Mouse (Mus musculus) limb, embryonic 15.5 days (tissue): ENCODE data around the gene Cenpj. TPM values are rescaled to one million over a fixed set of nuclear protein-coding genes. Genes with fewer than 3 reads are reported as not detected.

Source experiments
- ATAC-seq: fragments of 200-750 bp; cut with Nextera tagmentation; 2 replicates; pipeline ENCODE4 v1.8.0; 2017; ENCODE audit warnings: low read depth, moderate TSS enrichment; ENCODE audit not compliant: insufficient number of reproducible peaks, low FRiP score, low TSS enrichment
- H3K27ac ChIP-seq: fragments of 300-500 bp; sonication (generic); 2 replicates; pipeline ENCODE4 v1.5.1; 2015; ENCODE audit warnings: moderate library complexity, mild to moderate bottlenecking, inconsistent platforms
- H3K27me3 ChIP-seq: fragments of 300-500 bp; sonication (generic); 2 replicates; pipeline ENCODE4 v1.6.1; 2015; ENCODE audit warnings: inconsistent platforms
- H3K36me3 ChIP-seq: fragments of 300-500 bp; sonication (generic); 2 replicates; pipeline ENCODE4 v1.6.1; 2015; ENCODE audit warnings: inconsistent platforms
- H3K4me1 ChIP-seq: fragments of 300-500 bp; sonication (generic); 2 replicates; pipeline ENCODE4 v1.6.1; 2015; ENCODE audit warnings: inconsistent platforms
- H3K4me2 ChIP-seq: fragments of 300-500 bp; sonication (generic); 2 replicates; pipeline ENCODE4 v1.6.1; 2015; ENCODE audit warnings: mild to moderate bottlenecking, inconsistent platforms
- H3K4me3 ChIP-seq: fragments of 300-500 bp; sonication (generic); 2 replicates; pipeline ENCODE4 v1.5.1; 2015; ENCODE audit warnings: mild to moderate bottlenecking, inconsistent platforms
- H3K9ac ChIP-seq: fragments of 300-500 bp; sonication (generic); 2 replicates; pipeline ENCODE4 v1.6.1; 2015; ENCODE audit warnings: inconsistent platforms
- H3K9me3 ChIP-seq: fragments of 300-500 bp; sonication (generic); 2 replicates; pipeline ENCODE4 v1.6.1; 2016; ENCODE audit warnings: inconsistent platforms
- WGBS: fragments of 180-500 bp; shearing (Covaris S2); methylation state at CpG from one replicate; pipeline ENCODE4 v1.1.7; 2015; 5-methylcytosine and 5-hydroxymethylcytosine counted together
- polyA plus RNA-seq: library from polyadenylated mRNA; unstranded; fragments of >200 nt; fragmentation: Nextera tagmentation; extraction: Ambion mirVana; gene quantifications from 2 replicates; pipeline ENCODE4 v1.2.1, GENCODE M21; 2015

Gene Cenpj
- polyA plus RNA-seq, 1 experiment from 2014 or later = 7.9 TPM

DNA sequence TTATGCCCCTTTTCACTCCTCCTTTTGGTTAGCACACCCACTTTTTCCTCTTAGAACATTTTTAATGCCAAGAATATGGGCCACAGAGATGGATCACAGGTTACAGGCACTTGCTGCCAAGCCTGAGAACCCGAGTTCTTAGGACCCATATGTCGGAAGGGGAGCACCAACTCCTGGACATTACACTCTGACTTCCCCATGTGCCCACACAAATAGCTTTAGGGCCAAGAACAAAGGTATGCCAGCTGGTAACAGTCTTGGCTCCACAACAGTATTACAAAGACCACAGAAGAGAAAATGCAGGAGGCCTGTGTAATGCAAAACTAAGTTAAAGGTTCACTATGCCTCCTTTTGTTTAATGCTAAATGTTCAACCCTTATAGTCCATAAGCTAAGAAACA lies 44.4 kb downstream of the Cenpj start:
- Histone ChIP-seq H3K4me3 (no peak overlapping the region), H3K4me1 (no peaks in the 10 kb centered on the region)

DNA sequence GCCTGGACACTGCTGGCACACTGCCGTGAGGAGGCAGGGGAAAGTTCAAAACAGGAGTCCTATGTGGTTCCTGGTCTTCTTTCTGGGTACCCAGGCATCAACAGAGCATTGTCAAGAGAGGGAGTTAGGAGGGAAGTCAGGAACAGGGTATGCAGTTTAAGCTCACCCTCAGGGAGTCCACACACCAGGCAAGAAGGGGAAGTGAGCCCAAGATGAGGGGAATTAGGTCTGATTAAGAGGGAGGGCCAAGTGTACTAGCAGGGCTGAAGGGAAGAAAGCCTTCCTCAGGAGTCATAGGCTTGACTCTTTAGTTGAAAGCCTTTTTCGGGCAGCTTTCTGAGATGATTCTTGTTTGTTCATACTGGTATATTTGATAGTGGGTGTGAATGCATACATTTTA lies 60.5 kb downstream of the Cenpj start:
- Histone ChIP-seq H3K9me3 (no peaks in the 10 kb centered on the region), H3K9ac (no peak overlapping the region), H3K4me1 (no peaks in the 10 kb centered on the region), H3K27ac (no peak overlapping the region), H3K27me3 (no peaks in the 10 kb centered on the region), H3K4me2 (no peak overlapping the region), H3K4me3 (no peak overlapping the region), H3K36me3 (no peaks in the 10 kb centered on the region)
- WGBS = 82% methylated on average over 2 of the region's 2 CpGs
- ATAC-seq = no peak

More for the DNA sequence above, 44.4 kb downstream of the Cenpj start:
- no peak for ATAC-seq
- no peaks in the 10 kb centered on the region for H3K27me3 ChIP-seq
- no peak overlapping the region for H3K9ac ChIP-seq
- 83% methylated on average over 2 of the region's 2 CpGs for WGBS
- H3K4me2 ChIP-seq = no peak overlapping the region
- H3K36me3 ChIP-seq = peaks cover 23% of the 10 kb centered on the region; the same call in 1 of the 2 replicates
- no peaks in the 10 kb centered on the region for H3K9me3 ChIP-seq
- H3K27ac ChIP-seq = no peak overlapping the region

DNA sequence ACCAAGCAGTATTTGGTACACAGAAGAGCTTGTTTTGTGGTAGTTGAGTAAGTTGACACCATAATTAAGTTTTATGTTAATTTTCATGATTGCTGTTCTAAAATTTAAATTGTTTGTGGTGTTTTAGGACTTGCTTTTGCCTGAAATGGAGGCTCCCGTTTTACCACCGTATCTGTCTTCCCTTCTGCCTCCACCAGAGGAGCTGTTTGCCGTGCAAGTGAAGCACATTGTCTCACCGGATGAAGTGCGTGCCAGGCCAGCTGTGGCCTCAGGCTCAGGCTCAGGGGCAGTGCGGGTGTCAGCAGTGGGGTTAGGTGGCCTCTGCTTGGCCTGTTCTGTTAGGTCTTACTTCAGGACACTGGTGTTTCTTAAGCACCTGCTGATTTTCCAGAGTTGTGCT lies 63.1 kb downstream of the Cenpj start:
- no peaks in the 10 kb centered on the region for H3K27me3 ChIP-seq
- H3K4me2 ChIP-seq = no peak overlapping the region
- WGBS = 32% methylated on average over 6 of the region's 6 CpGs
- no peaks in the 10 kb centered on the region for H3K4me1 ChIP-seq
- no peak for ATAC-seq
- no peak overlapping the region for H3K4me3 ChIP-seq
- no peaks in the 10 kb centered on the region for H3K36me3 ChIP-seq
- H3K9me3 ChIP-seq = no peaks in the 10 kb centered on the region
- no peak overlapping the region for H3K27ac ChIP-seq
- H3K9ac ChIP-seq = no peak overlapping the region

DNA sequence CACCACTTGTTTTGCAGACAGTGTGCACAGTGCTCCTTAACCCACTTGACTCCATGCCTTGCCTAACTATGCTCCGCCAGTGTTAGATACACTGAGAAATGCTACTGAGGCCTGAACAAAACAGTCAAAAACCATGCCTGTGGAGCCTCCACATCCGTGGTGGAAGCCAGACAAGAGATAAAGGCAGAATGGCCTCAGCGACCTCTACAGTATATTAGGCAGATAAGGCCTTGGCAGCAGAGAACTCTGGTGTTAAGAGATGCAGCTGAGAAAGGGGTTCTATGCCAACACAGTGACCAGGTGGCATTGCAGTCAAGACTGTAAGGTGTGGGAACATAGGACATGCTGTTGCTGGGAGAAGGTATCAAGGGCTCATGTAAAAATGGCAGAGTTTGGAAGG lies 68.5 kb downstream of the Cenpj start:
- Histone ChIP-seq H3K27me3 (no peaks in the 10 kb centered on the region), H3K9ac (no peak overlapping the region), H3K36me3 (no peaks in the 10 kb centered on the region), H3K27ac (no peak overlapping the region), H3K9me3 (no peaks in the 10 kb centered on the region), H3K4me1 (no peaks in the 10 kb centered on the region), H3K4me2 (no peak overlapping the region), H3K4me3 (no peak overlapping the region)
- no peak for ATAC-seq
- 72% methylated on average over 3 of the region's 3 CpGs for WGBS

DNA sequence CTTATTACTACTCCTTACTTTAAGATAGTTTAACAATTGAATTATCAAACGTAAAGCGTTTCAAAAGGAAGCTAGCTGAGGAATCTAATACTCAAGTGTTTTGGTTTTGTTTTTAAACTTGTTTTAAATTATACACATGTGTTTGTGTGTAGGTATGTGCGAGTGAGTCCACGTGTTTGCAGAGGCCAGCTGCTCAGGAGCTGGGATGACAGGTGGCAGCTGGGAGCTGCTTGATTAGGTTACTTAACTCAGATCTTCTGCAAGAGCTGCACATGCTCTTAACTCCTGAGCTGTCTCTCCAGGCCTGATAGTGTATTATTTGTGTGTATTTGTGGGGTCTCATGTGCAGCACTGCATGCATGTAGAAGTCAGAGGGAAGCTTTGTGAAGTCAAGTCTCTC lies 72.8 kb downstream of the Cenpj start:
- no peak for ATAC-seq
- H3K27ac ChIP-seq = no peak overlapping the region
- H3K4me2 ChIP-seq = no peak overlapping the region
- H3K4me1 ChIP-seq = no peaks in the 10 kb centered on the region
- H3K4me3 ChIP-seq = no peak overlapping the region
- H3K9ac ChIP-seq = no peak overlapping the region
- H3K27me3 ChIP-seq = no peaks in the 10 kb centered on the region
- H3K9me3 ChIP-seq = no peaks in the 10 kb centered on the region
- no peaks in the 10 kb centered on the region for H3K36me3 ChIP-seq
- 44% methylated on average over 4 of the region's 4 CpGs for WGBS

DNA sequence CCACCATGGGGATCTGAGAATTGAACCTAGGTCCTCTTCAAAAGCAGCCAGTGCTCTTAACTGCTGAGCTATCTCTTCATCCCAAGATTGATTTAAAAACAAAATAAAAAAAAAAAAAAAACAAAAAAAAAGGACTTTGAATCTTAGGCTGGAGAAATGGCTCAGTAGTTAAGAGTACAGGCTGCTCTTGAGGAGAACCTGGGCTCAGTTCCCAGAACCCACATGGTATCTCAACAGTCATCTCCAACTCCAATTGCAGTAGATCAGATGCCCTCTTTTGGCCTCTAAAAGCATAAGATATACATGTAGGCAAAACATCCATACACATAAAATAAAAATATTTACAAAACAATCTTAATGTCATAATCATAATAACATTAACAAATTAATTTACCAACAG lies 85.4 kb downstream of the Cenpj start:
- H3K4me1 ChIP-seq = no peaks in the 10 kb centered on the region
- no peak overlapping the region for H3K9ac ChIP-seq
- H3K9me3 ChIP-seq = no peaks in the 10 kb centered on the region
- H3K27ac ChIP-seq = no peak overlapping the region
- no peaks in the 10 kb centered on the region for H3K36me3 ChIP-seq
- no peak overlapping the region for H3K4me2 ChIP-seq
- ATAC-seq = no peak
- no peaks in the 10 kb centered on the region for H3K27me3 ChIP-seq
- no peak overlapping the region for H3K4me3 ChIP-seq

Other genes starting within 250 kb of the Cenpj start
- 1.2 and 2.3 TPM in 2 replicates for gene Atp12a, start 210.4 kb downstream of the Cenpj start, polyA plus RNA-seq
- gene Rnf17, start 172.8 kb downstream of the Cenpj start, polyA plus RNA-seq = 0.83 and 1.3 TPM in 2 replicates
- 3.6 and 4.8 TPM in 2 replicates for gene Parp4, start 194 bp upstream of the Cenpj start, polyA plus RNA-seq
- gene Mphosph8, start 92.8 kb upstream of the Cenpj start, polyA plus RNA-seq = 21.8 and 24.1 TPM in 2 replicates
- 22.1 and 25.2 TPM in 2 replicates for gene Pspc1, start 202.9 kb upstream of the Cenpj start, polyA plus RNA-seq
- gene Zmym5, start 236.3 kb upstream of the Cenpj start, polyA plus RNA-seq = 25.9 and 26.4 TPM in 2 replicates